Mouse (Mus musculus) T-helper 2 cell (primary cell): ENCODE measurements around the gene Ccdc182.

Experiments
- in situ Hi-C: fragments of 300-600 bp; cut with MboI, MseI; formaldehyde crosslinking; loops from one replicate; pipeline ENCODE4 v1.15.1; 2025; ENCODE audit warnings: high pct_unique_total_duplicates

Gene Ccdc182

DNA sequence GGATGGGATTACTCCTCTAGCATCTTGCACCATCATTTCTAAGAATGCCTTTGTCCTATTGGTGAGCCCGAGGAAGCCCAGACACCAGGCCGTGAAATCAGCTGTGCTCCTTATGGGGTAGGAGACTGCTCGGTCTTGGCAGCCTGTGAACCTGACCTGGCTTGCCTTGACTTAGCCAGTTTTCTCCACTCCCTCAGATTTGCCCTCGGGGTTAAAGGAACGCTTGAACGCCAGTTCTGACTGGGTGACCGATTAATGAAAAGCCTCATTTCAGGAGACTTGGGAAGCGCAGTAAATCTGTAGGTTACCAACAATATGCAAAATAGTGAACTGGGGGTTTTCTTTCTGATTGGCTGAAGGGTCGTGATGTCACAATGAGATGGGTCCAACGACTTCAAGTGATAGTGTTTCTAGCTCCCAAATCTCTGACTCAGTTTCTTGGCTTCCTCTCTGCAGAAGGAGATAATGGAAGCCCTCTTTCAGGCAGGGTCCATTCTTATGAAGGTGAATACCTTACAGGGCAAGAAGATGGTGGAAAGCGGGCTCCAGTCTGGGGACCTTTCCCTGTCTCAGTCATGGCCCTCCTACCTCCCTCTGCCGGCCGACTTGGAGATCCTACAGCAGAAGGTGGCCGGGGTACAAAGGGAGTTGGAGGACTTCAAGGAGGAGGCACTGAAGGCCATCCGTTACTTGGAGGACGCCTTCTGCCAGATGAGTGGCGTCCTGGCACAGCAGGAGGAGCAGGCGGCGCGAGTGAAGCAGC lies at the start of gene Ccdc182:
TSS of gene Ccdc182 (plus strand) at position 428 of the 763 bp plus-strand sequence.
- in situ Hi-C loops = no loop called here

DNA sequence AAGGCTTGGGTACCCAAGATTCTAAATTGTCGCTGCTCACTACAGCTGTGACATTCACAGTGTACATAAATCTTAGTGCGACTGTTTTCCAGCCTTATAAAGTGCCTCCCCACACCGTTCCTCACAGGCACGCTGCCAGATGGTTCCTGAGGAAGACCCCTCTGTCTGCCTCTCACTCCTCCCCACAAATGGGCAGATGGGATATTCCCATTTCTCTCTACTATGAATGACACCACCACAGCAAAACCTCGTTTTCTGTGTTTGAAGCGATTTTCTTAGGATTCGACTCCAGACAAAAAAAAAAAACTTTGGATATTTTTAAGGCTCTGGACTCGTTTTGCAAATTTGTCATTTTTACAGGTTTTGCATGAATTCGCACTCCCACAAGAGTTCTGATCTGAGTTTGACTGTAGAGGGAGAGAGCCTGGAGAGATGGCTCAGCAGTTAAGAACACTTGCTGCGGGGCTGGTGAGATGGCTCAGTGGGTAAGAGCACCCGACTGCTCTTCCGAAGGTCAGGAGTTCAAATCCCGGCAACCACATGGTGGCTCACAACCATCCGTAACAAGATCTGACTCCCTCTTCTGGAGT lies 48.2 kb upstream of the Ccdc182 start:
- in situ Hi-C loops = no loop called here

DNA sequence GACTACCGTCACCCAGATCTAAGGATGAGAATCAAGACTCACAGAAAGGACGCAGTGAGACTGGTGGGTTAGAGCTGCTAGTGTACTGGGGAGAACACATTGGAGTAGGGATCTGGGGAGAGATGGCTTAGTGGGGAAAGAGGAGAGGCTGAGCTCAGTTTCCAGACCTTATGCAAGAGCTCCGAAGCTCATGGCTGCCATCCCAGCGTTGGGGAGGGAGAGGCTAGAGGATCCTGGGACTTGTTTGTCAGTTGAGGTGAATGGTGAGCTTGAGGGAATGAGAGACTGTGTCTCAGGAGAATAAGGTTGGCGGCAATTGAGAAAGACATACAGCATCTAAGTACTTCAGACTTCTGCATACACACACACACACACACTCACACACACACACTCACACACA lies 45.2 kb upstream of the Ccdc182 start:
- in situ Hi-C loops = no loop called here

- in situ Hi-C loops = no loop called here
These were observed 43.3 kb upstream of the Ccdc182 start for GRCm38 (mm10) chr11:88250568-88250967.

- in situ Hi-C loops = no loop called here
These were observed 42.6 kb upstream of the Ccdc182 start for GRCm38 (mm10) chr11:88251295-88251694.

- in situ Hi-C loops = no loop called here
These were observed 41.7 kb upstream of the Ccdc182 start for GRCm38 (mm10) chr11:88251972-88252766.

DNA sequence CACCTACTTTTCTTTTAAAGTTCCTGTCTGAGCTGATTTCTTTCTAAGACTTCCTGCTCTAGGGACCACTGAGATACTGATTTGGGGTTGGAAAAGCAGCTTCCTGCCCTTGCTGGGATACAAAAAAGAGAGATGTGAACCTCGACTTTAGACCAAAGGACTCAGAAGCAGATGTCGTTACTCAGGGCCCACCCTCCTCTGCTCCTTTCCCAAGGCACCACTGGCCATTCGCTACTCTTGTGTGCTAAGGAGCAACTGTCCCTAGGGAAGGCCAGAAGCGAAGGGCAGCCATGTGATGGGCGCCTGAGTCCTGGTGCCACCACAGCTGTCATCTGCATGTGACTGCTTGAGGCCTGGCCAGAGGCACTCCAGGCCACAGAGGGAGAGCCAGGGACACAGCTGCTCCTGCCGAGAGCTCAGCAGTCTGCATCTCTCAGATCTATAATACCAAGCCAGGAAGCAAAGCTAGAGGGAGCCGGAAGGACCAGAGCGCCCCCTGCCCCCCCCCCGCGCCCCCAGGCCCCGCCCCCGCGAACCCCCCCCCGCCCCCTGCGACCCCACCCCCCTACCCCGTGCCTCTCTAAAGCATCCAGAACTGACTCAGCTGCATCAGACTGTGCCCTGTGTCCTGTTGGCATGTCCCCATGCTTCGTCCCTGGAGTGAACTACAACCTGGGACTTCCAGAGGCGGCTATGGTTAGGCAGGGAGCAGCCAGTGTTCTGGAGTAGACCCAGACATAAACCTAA lies 40.9 kb upstream of the Ccdc182 start:
- in situ Hi-C loops = no loop called here

DNA sequence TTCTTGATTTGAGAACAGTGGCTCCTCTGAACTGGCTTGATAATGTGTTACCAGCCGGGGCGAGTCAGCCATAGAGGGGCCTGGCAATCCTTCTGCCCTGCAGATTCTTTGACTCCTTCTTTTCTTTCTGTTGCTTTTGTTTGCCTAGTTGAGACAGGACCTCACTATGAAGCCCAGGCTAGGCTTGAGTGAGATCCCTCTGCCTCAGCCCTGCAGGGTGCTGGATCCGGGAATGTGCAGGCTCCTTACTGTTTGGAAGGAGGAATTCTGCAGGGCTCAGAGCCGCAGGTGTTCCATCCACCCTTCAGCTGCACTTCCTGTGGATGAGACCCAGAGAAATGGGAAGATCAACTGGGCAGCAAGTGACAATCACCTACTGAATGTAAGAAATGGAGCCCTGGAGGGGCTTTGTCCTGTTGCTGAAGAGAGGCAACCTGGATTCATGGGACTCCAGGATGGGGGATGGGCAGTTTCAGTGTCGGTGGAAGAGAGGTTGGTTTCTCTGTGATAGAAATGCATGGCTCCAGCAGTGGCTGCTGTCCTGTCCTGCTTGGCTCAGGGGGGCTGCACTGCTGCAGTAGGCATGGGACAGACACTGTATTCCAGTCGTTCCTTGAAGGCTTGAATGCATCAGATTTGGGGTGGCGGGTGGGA lies 40.2 kb upstream of the Ccdc182 start:
- in situ Hi-C loops = no loop called here

- in situ Hi-C loops = no loop called here
These were observed 36.2 kb upstream of the Ccdc182 start for GRCm38 (mm10) chr11:88257700-88258099.

DNA sequence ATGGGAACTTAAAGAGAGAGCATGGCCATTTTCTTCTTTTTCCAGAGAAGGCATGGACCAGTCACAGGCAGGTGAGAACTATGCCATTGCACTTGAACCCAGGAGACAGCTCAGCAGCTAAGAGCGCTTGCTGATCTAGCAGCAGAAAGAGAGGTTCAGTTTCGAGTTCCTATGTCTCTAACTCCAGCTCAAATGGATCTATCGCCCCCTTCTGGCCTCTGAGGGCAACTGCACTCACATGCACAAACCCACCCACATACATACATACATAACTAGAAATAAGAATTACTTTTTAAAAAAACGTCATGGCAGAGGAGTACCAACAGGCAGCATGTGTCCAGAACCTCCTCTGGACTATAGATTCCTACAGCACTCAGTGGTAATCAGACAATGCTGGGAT lies 35.6 kb upstream of the Ccdc182 start:
- in situ Hi-C loops = no loop called here

DNA sequence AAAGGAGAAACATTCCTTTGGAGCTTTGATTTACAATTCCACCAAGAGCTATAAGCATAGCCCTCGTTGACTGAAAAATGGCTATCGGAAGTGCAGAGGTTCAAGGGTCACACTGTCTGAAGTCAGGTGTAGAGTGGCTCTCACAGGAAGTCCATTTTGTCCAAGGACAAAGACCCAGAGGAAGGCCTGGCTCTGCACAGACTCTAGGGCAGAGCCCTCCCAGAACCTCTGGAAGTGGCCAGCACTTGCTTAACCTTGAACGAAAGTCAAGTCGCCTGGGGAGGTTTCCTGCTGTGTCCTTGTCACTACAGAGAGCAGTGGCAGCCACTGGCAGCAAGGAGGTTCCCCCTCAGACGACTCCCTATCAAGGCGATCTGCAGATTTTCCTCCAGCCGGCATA lies 33.4 kb upstream of the Ccdc182 start:
- in situ Hi-C loops = no loop called here

- in situ Hi-C loops = no loop called here
These were observed 29.0 kb upstream of the Ccdc182 start for GRCm38 (mm10) chr11:88264889-88265288.

GRCm38 (mm10) chr11:88266311-88266710 lies 27.5 kb upstream of the Ccdc182 start:
- in situ Hi-C loops = no loop called here

DNA sequence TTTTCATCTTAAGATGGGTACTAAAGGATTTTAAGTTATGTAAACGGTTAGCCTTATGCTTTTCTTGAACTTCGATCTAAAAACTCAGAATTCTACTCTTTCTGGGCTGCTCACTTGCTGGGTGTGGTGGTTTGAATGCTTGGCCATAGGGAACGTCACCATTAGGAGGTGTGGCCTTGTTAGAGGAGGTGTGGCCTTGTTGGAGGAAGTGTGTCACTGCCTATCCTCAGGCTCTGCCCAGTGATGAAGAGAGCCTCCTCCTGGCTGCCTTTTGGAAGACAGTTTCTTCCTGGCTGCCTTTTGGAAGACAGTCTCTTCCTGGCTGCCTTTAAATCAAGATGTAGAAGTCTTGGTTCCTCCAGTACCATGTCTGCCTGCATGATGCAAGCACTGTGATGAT lies 22.0 kb upstream of the Ccdc182 start:
- in situ Hi-C loops = no loop called here

DNA sequence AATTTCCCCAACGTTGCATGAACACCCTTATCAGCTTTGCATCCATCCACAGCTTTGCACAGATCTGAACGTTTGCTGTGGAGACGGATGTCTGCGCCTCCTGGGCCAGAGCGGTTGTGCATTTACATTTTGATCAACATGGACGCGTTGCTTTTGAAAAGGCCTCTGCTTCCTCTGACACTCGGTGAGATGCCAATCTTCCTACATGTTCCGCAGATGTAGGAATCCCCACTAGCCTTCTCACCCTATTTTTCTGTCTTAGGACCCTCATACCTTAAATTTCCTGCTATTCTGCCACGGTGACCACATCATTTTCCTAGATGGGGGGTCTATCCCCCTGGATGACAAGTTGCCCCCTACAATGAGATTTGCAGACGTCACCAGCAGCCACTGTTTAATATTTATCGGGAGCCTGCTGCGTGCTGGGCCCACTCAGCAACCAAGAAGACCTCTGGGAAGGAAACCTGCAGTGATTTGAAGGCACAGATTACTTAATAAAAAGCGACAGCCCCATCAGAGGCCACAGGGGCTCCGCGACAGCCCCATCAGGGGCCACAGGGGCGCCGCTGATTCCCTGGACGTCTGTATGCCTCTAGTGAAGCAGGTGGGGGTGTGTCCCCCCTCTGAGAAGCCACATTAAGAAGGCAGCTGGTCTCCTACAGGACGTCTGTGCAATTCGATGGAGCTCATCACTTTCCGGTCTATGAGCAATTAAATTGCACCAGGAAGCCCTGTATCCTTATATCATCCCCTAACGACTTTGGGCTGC lies 19.6 kb upstream of the Ccdc182 start:
- in situ Hi-C loops = no loop called here

- in situ Hi-C loops = no loop called here
These were observed 18.9 kb upstream of the Ccdc182 start for GRCm38 (mm10) chr11:88274901-88275498.

- in situ Hi-C loops = no loop called here
These were observed 17.9 kb upstream of the Ccdc182 start for GRCm38 (mm10) chr11:88275949-88276348.

DNA sequence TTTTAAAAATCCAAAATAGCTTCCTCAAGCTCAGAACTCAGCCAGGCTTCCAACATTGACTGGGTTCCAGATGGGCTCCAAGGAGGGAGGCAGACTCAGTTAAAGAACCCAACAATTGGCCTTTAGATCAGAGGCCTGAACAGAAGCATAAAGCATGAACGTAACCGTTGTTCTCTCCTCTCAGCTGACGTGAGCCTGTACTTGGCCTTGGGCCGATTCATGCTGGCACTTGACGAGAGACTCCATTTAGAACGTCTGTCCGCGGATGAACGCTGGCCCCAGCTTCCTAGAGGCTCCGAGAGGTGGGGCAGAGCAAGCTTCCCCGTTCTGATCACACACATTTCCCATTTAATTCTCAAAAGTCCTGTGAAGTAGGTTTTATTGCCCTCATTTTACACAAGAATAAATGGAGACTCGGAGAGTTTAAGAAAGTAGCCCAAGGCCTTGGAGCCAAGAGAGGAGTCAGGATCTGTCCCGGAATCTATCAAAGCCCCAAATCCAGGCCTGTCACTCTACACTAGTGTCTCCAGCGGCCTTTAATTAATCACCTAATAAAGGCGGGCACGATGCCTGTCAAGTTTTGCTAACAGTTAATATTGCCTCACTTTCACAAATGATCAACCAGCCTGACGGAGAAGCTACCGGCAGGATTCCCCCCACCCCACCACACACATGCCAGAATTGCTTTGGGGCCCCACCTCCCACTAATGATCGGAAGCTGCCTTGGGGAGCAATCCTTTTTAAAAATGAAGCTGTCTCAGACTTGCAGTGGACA lies 17.1 kb upstream of the Ccdc182 start:
- in situ Hi-C loops = no loop called here

DNA sequence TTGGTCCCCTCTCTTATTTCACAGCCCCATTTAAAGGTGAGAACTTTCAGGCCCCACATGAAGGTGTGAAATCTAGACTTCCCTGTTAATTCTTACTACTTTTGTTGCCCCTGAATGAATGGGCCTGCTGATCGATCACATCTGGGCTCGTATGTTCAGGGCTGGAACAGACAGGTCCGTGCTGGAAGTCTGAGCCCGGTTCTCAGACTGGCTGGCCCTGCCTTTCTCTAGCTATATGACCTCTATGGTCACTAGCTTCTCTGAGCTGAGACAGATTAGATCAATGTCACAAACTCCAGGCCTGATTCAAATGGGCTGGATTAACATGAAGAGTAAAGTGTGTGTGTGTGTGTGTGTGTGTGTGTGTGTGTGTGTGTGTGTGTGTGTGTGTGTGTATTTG lies 14.9 kb upstream of the Ccdc182 start:
- in situ Hi-C loops = no loop called here
